Mouse (Mus musculus): Measurements from ENCODE around the gene Nudt6. TPM values are rescaled to one million over a fixed set of nuclear protein-coding genes. Genes with fewer than 3 reads are reported as not detected.

Nudt6 gene
- polyA plus RNA-seq, 2 experiments, result 3.9 to 5.2 TPM

- no peak overlapping the region for H3K9ac ChIP-seq (replicated peaks)
- ATAC-seq (ENCODE audit: insufficient read depth) (no peak), DNase-seq (ENCODE audit: low read depth in 3 of 3, low spot score in 3 of 3) (no peak)
- 72% methylated on average over 6 of the region's 6 CpGs for WGBS (ENCODE audit: insufficient replicate concordance)
- no peak overlapping the region for H3K4me3 ChIP-seq (ENCODE audit: insufficient read depth in 1 of 2, low read depth in 2 of 2, low read length in 2 of 2)
- H3K4me2 ChIP-seq (ENCODE audit: low read depth), result no peak overlapping the region
- TF ChIP-seq EP300 (IDR thresholded peaks at IDR 0.05; ENCODE audit: low read depth), result no peak
- no peak for TF ChIP-seq CTCF (IDR thresholded peaks at IDR 0.05; ENCODE audit: low read depth)
- no peaks in the 10 kb centered on the region for H3K4me1 ChIP-seq (replicated peaks; ENCODE audit: control insufficient read depth in 2 of 2, insufficient read depth in 2 of 2, low read length in 1 of 2)
- H3K27me3 ChIP-seq (ENCODE audit: control insufficient read depth, insufficient read depth, low read length), result no peaks in the 10 kb centered on the region
- no peaks in the 10 kb centered on the region for H3K9me3 ChIP-seq (ENCODE audit: control insufficient read depth, low read length)
- no peaks in the 10 kb centered on the region for H3K36me3 ChIP-seq (replicated peaks; ENCODE audit: control insufficient read depth, insufficient read depth, low read depth)
- H3K27ac ChIP-seq, result no peak overlapping the region
Measured at GRCm38 (mm10) chr3:37387310-37387709, 32.7 kb downstream of the Nudt6 start.

GRCm38 (mm10) chr3:37383096-37383765, 36.8 kb downstream of the Nudt6 start:
- Histone ChIP-seq H3K4me1 (replicated peaks; ENCODE audit: control insufficient read depth in 2 of 2, insufficient read depth in 2 of 2, low read length in 1 of 2) (no peaks in the 10 kb centered on the region), H3K36me3 (replicated peaks; ENCODE audit: control insufficient read depth, insufficient read depth, low read depth) (no peaks in the 10 kb centered on the region), H3K27ac (no peak overlapping the region), H3K9me3 (ENCODE audit: control insufficient read depth, low read length) (no peaks in the 10 kb centered on the region), H3K4me2 (ENCODE audit: low read depth) (no peak overlapping the region), H3K9ac (replicated peaks) (no peak overlapping the region), H3K27me3 (ENCODE audit: control insufficient read depth, insufficient read depth, low read length) (no peaks in the 10 kb centered on the region), H3K4me3 (ENCODE audit: insufficient read depth in 1 of 2, low read depth in 2 of 2, low read length in 2 of 2) (no peak overlapping the region)
- 71% methylated on average over 6 of the region's 6 CpGs for WGBS (ENCODE audit: insufficient replicate concordance)
- no peak for TF ChIP-seq EP300 (IDR thresholded peaks at IDR 0.05; ENCODE audit: low read depth)
- peak; percentile 9; the same call in 1 of the 2 replicates for TF ChIP-seq CTCF (IDR thresholded peaks at IDR 0.05; ENCODE audit: low read depth)
- DNase-seq (ENCODE audit: low read depth in 3 of 3, low spot score in 3 of 3) (no peak), ATAC-seq (ENCODE audit: insufficient read depth) (no peak)

GRCm38 (mm10) chr3:37381457-37381856, 38.6 kb downstream of the Nudt6 start:
- 53% methylated on average over 6 of the region's 6 CpGs for WGBS (ENCODE audit: insufficient replicate concordance)
- no peaks in the 10 kb centered on the region for H3K36me3 ChIP-seq (replicated peaks; ENCODE audit: control insufficient read depth, insufficient read depth, low read depth)
- H3K9me3 ChIP-seq (ENCODE audit: control insufficient read depth, low read length), result no peaks in the 10 kb centered on the region
- DNase-seq (ENCODE audit: low read depth in 3 of 3, low spot score in 3 of 3) (no peak), ATAC-seq (ENCODE audit: insufficient read depth) (no peak)
- TF ChIP-seq CTCF (IDR thresholded peaks at IDR 0.05; ENCODE audit: low read depth) (no peak), EP300 (IDR thresholded peaks at IDR 0.05; ENCODE audit: low read depth) (no peak)
- H3K4me1 ChIP-seq (replicated peaks; ENCODE audit: control insufficient read depth in 2 of 2, insufficient read depth in 2 of 2, low read length in 1 of 2), result no peaks in the 10 kb centered on the region
- no peak overlapping the region for H3K4me2 ChIP-seq (ENCODE audit: low read depth)
- H3K27ac ChIP-seq, result no peak overlapping the region
- H3K9ac ChIP-seq (replicated peaks), result no peak overlapping the region
- H3K27me3 ChIP-seq (ENCODE audit: control insufficient read depth, insufficient read depth, low read length), result no peaks in the 10 kb centered on the region
- H3K4me3 ChIP-seq (ENCODE audit: insufficient read depth in 1 of 2, low read depth in 2 of 2, low read length in 2 of 2), result no peak overlapping the region

- Histone ChIP-seq H3K4me2 (ENCODE audit: low read depth) (no peak overlapping the region), H3K9me3 (ENCODE audit: control insufficient read depth, low read length) (no peaks in the 10 kb centered on the region), H3K27ac (no peak overlapping the region), H3K9ac (replicated peaks) (no peak overlapping the region), H3K36me3 (replicated peaks; ENCODE audit: control insufficient read depth, insufficient read depth, low read depth) (no peaks in the 10 kb centered on the region), H3K27me3 (ENCODE audit: control insufficient read depth, insufficient read depth, low read length) (no peaks in the 10 kb centered on the region), H3K4me1 (replicated peaks; ENCODE audit: control insufficient read depth in 2 of 2, insufficient read depth in 2 of 2, low read length in 1 of 2) (no peaks in the 10 kb centered on the region), H3K4me3 (ENCODE audit: insufficient read depth in 1 of 2, low read depth in 2 of 2, low read length in 2 of 2) (no peak overlapping the region)
- 66% methylated on average over 18 of the region's 18 CpGs for WGBS (ENCODE audit: insufficient replicate concordance)
- TF ChIP-seq EP300 (IDR thresholded peaks at IDR 0.05; ENCODE audit: low read depth) (no peak), CTCF (IDR thresholded peaks at IDR 0.05; ENCODE audit: low read depth) (no peak)
- DNase-seq (ENCODE audit: low read depth in 3 of 3, low spot score in 3 of 3), result no peak
- ATAC-seq (ENCODE audit: insufficient read depth), result no peak
Measured at GRCm38 (mm10) chr3:37379930-37380881, 39.8 kb downstream of the Nudt6 start.

GRCm38 (mm10) chr3:37379201-37379600, 40.8 kb downstream of the Nudt6 start:
- TF ChIP-seq EP300 (IDR thresholded peaks at IDR 0.05; ENCODE audit: low read depth), result no peak
- TF ChIP-seq CTCF (IDR thresholded peaks at IDR 0.05; ENCODE audit: low read depth), result peak; percentile 44

More at GRCm38 (mm10) chr3:37379201-37379600, 40.8 kb downstream of the Nudt6 start:
- Histone ChIP-seq H3K4me3 (ENCODE audit: insufficient read depth in 1 of 2, low read depth in 2 of 2, low read length in 2 of 2) (no peak overlapping the region), H3K9me3 (ENCODE audit: control insufficient read depth, low read length) (no peaks in the 10 kb centered on the region), H3K27ac (no peak overlapping the region), H3K36me3 (replicated peaks; ENCODE audit: control insufficient read depth, insufficient read depth, low read depth) (no peaks in the 10 kb centered on the region), H3K9ac (replicated peaks) (no peak overlapping the region), H3K4me1 (replicated peaks; ENCODE audit: control insufficient read depth in 2 of 2, insufficient read depth in 2 of 2, low read length in 1 of 2) (no peaks in the 10 kb centered on the region), H3K27me3 (ENCODE audit: control insufficient read depth, insufficient read depth, low read length) (no peaks in the 10 kb centered on the region), H3K4me2 (ENCODE audit: low read depth) (no peak overlapping the region)
- 59% methylated on average over 14 of the region's 14 CpGs for WGBS (ENCODE audit: insufficient replicate concordance)
- DNase-seq (ENCODE audit: low read depth in 3 of 3, low spot score in 3 of 3), result peak in 1 of 3 experiments; percentile 28
- no peak for ATAC-seq (ENCODE audit: insufficient read depth)

All from liver, embryonic 14.5 days (tissue).